Mouse (Mus musculus): ENCODE measurements around the gene Ccl27b.
"Not testable (repeated sequence)": the region's sequence is repeated elsewhere in the genome, so short reads cannot be mapped to it uniquely, and the experiment has no call there.

GRCm38 (mm10) chr4:42681473-42682182 is 26.6 kb downstream of the Ccl27b start:
- not testable (repeated sequence) for TF ChIP-seq GATA1 (IDR thresholded peaks at IDR 0.05; ENCODE audit: borderline replicate concordance, low read length); FLI1 (IDR thresholded peaks at IDR 0.05; ENCODE audit: low read length)

Measured in megakaryocyte, embryonic 14.5 days (primary cell).